Mouse (Mus musculus) stomach, postnatal 0 days (tissue): ENCODE data around the gene Farp1.

Source experiments
- CTCF ChIP-seq: IDR thresholded peaks from 2 replicates; pipeline ENCODE4 v1.5.1; 2016; ENCODE audit warnings: antibody characterized with exemption, low read depth, mild to moderate bottlenecking, moderate library complexity
- EP300 ChIP-seq: optimal IDR thresholded peaks from 2 replicates; pipeline ENCODE3; 2016; ENCODE audit warnings: antibody characterized with exemption

DNA sequence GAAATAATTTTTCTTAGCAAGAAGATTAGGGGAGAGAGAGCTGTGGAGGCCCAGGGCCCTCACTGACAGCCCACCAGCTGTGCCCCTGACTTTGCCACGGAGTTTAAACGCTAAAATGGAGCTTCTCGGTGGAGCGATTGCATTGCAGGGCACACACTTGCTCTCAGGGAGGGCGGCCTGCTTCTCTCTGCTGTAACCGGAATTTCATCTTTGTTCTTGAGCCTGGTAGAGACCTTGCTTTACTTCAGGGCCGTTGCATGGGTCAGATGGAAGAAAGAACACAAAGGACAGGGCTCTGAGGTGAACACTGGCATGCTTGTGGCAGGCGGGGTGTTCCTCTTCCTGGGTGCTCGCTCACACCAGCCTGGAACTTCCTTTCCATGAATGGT lies 74.1 kb downstream of the Farp1 start:
- TF ChIP-seq CTCF: no peak
- TF ChIP-seq EP300: no peak
